Mouse (Mus musculus): Measurements from ENCODE around the gene Tmem251. TPM values are rescaled to one million over a fixed set of nuclear protein-coding genes. Genes with fewer than 3 reads are reported as not detected.
A peak's percentile ranks its signal among the peaks of the same experiment; 100 is the strongest.

Gene Tmem251
- polyA plus RNA-seq, 1 experiment from 2014 or later: 7.6 TPM

DNA sequence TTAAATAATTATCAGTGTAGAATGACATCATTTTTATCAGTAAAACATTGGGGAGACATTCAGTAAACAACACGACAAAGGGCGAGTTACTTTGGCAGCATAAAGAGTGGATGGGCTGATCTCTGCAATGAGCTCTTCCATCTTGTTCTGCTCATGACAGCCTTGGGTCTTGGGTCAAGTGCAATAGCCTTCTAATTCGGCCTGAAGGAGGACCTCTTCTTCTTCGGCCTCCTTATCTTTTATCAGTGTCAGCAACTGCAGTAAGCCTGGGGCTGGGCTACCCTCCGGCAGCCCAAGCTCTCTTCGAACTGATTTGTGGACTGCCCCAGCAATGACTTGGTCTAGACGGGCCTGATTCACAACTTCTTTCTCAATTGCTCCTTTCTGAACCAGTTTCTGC, 1.5 kb upstream of the Tmem251 start:
- Histone ChIP-seq H3K36me3 (ENCODE audit: control insufficient read depth, insufficient read depth, low read length) (peaks cover 14% of the 10 kb centered on the region; the same call in 1 of the 2 replicates), H3K4me1 (ENCODE audit: control insufficient read depth in 2 of 2, insufficient read depth in 2 of 2, low read length in 2 of 2) (peaks cover 8 to 19% of the 10 kb centered on the region in 2 experiments; a peak in 3 of 4 replicates), H3K27me3 (ENCODE audit: control insufficient read depth, insufficient read depth, low read length) (no peaks in the 10 kb centered on the region), H3K4me2 (ENCODE audit: low read length) (no peak overlapping the region), H3K27ac (replicated peaks in 1 of 2; ENCODE audit: control insufficient read depth in 1 of 2, insufficient read depth in 1 of 2, low read depth in 2 of 2, low read length in 2 of 2) (no peak overlapping the region), H3K9me3 (ENCODE audit: control insufficient read depth, low read length) (no peaks in the 10 kb centered on the region), H3K9ac (ENCODE audit: low read length) (no peak overlapping the region), H3K4me3 (ENCODE audit: control insufficient read depth in 1 of 2, insufficient read depth in 1 of 2, low read depth in 1 of 2, low read length in 2 of 2) (no peak overlapping the region)
- no peak for ATAC-seq (ENCODE audit: insufficient number of reproducible peaks, insufficient read depth, low FRiP score, low read depth)
- WGBS: 57% methylated on average over 7 of the region's 7 CpGs

DNA sequence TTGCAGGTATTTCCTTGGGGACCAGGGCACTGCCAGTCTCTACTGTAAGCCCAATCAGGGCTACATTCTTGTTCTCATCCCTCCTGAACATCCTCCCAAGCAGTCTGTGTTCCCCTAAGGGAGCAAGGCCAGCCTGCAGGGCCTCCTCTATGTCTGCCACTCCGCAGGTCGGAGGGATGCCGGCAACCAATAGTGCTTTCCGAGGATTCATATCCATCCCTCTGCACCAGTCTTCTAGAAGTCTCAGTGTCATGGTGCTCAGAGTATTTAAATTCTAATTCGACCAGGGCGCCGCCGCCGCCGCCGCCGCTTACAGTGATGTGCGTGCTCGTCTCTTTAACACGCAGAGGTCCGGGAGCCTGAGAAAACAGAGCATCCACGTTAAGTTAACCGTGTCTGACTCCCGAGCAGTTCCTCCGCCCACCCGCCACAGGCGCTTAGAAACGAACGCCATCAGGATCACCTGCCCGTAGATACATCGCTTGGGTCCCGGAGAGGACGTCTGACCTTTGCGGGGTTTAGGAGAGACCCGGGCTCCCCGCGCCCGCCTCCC, 450 bp upstream of the Tmem251 start:
- peak overlapping the region; percentile 92 to 97 for H3K27ac ChIP-seq (replicated peaks in 1 of 2; ENCODE audit: control insufficient read depth in 1 of 2, insufficient read depth in 1 of 2, low read depth in 2 of 2, low read length in 2 of 2)
- peak overlapping the region; percentile 85 to 94 for H3K4me3 ChIP-seq (ENCODE audit: control insufficient read depth in 1 of 2, insufficient read depth in 1 of 2, low read depth in 1 of 2, low read length in 2 of 2)
- H3K36me3 ChIP-seq (ENCODE audit: control insufficient read depth, insufficient read depth, low read length): peaks cover 22% of the 10 kb centered on the region
- H3K4me2 ChIP-seq (ENCODE audit: low read length): peak overlapping the region; percentile 84
- peak; percentile 25; the same call in 1 of the 2 replicates for ATAC-seq (ENCODE audit: insufficient number of reproducible peaks, insufficient read depth, low FRiP score, low read depth)
- H3K27me3 ChIP-seq (ENCODE audit: control insufficient read depth, insufficient read depth, low read length): no peaks in the 10 kb centered on the region
- H3K4me1 ChIP-seq (ENCODE audit: control insufficient read depth in 2 of 2, insufficient read depth in 2 of 2, low read length in 2 of 2): peaks cover 8 to 19% of the 10 kb centered on the region in 2 experiments; a peak in 3 of 4 replicates
- H3K9me3 ChIP-seq (ENCODE audit: control insufficient read depth, low read length): no peaks in the 10 kb centered on the region
- WGBS: under 1% methylated on average over 33 of the region's 33 CpGs
- peak overlapping the region; percentile 91 for H3K9ac ChIP-seq (ENCODE audit: low read length)

DNA sequence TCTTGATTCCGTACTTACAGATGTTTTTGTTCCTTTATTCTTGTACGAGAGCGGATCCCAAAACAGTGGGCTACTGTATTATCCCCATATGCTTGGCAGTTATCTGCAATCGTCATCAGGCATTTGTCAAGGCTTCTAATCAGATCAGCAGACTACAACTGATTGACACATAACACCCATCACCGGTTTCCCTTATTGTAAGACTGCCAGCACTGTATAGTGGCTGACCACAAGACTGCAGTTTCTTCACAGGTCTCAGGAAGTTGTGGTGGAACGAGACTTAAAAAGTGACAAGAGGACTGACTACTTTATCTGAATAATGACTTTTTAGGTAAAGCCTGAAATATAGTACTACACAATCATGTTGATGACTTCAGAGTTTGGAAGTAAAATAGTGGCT, 1.3 kb downstream of the Tmem251 start:
- Histone ChIP-seq H3K9me3 (ENCODE audit: control insufficient read depth, low read length) (no peaks in the 10 kb centered on the region), H3K36me3 (ENCODE audit: control insufficient read depth, insufficient read depth, low read length) (peaks cover 27% of the 10 kb centered on the region), H3K4me1 (ENCODE audit: control insufficient read depth in 2 of 2, insufficient read depth in 2 of 2, low read length in 2 of 2) (peaks cover 8 to 19% of the 10 kb centered on the region in 2 experiments; a peak in 3 of 4 replicates), H3K4me3 (ENCODE audit: control insufficient read depth in 1 of 2, insufficient read depth in 1 of 2, low read depth in 1 of 2, low read length in 2 of 2) (peak overlapping the region in 1 of 2 experiments; percentile 85; a peak in 1 of 4 replicates), H3K4me2 (ENCODE audit: low read length) (peak overlapping the region; percentile 84), H3K27ac (replicated peaks in 1 of 2; ENCODE audit: control insufficient read depth in 1 of 2, insufficient read depth in 1 of 2, low read depth in 2 of 2, low read length in 2 of 2) (no peak overlapping the region), H3K9ac (ENCODE audit: low read length) (peak overlapping the region; percentile 91), H3K27me3 (ENCODE audit: control insufficient read depth, insufficient read depth, low read length) (no peaks in the 10 kb centered on the region)
- no peak for ATAC-seq (ENCODE audit: insufficient number of reproducible peaks, insufficient read depth, low FRiP score, low read depth)
- WGBS: 56% methylated on average over 6 of the region's 6 CpGs

DNA sequence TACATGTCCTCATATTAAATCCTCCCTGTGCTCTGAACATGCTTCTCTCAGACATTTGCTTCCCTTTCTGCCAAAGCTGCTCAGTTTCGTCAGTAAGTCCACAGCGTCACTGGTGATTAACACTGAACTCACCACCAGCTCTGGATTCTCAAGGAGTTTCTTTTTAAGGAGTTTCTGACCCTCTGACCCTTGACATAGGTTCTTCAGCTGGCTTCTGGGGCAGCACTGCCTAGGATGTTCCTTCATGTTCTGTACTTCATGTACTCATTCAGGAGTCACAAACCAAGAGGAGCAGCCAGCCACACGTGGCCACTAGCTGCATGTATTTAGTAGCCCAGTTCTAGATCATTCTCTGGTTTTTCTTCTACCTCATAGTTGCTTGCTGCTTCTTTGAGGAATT, 4.7 kb downstream of the Tmem251 start:
- Histone ChIP-seq H3K4me2 (ENCODE audit: low read length) (no peak overlapping the region), H3K9ac (ENCODE audit: low read length) (no peak overlapping the region), H3K9me3 (ENCODE audit: control insufficient read depth, low read length) (no peaks in the 10 kb centered on the region), H3K27me3 (ENCODE audit: control insufficient read depth, insufficient read depth, low read length) (no peaks in the 10 kb centered on the region), H3K27ac (replicated peaks in 1 of 2; ENCODE audit: control insufficient read depth in 1 of 2, insufficient read depth in 1 of 2, low read depth in 2 of 2, low read length in 2 of 2) (no peak overlapping the region), H3K4me3 (ENCODE audit: control insufficient read depth in 1 of 2, insufficient read depth in 1 of 2, low read depth in 1 of 2, low read length in 2 of 2) (no peak overlapping the region), H3K36me3 (ENCODE audit: control insufficient read depth, insufficient read depth, low read length) (peaks cover 20% of the 10 kb centered on the region), H3K4me1 (ENCODE audit: control insufficient read depth in 2 of 2, insufficient read depth in 2 of 2, low read length in 2 of 2) (peaks cover 4 to 13% of the 10 kb centered on the region in 2 experiments; a peak in 2 of 4 replicates)
- no peak for ATAC-seq (ENCODE audit: insufficient number of reproducible peaks, insufficient read depth, low FRiP score, low read depth)
- WGBS: 87% methylated on average over 3 of the region's 3 CpGs

DNA sequence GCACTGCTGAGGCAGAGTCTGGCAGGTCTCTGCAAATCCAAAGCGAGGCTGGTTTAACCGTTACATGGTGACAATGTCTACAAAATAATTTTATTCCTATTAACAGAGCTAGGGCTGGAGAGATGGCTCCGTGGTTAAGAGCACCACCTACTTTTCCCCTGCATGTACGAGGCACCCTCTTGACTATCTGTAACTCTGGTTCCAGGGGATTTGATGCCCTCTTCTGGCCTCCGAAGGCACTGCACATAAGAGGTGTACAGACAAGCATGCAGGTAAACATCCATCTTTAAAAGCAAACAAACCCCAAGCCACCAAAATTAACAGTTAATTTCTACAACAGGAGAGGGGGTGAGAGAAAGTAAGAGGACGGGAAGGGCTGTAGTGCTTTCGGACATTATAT, 12.7 kb downstream of the Tmem251 start:
- Histone ChIP-seq H3K4me1 (ENCODE audit: control insufficient read depth in 2 of 2, insufficient read depth in 2 of 2, low read length in 2 of 2) (peaks cover 8 to 18% of the 10 kb centered on the region in 2 experiments), H3K4me3 (ENCODE audit: control insufficient read depth in 1 of 2, insufficient read depth in 1 of 2, low read depth in 1 of 2, low read length in 2 of 2) (peak overlapping the region; percentile 73 to 87), H3K9me3 (ENCODE audit: control insufficient read depth, low read length) (no peaks in the 10 kb centered on the region), H3K36me3 (ENCODE audit: control insufficient read depth, insufficient read depth, low read length) (0 out of 2 replicates have a peak, but pooled peaks cover 5% of the 10 kb centered on the region), H3K4me2 (ENCODE audit: low read length) (peak overlapping the region; percentile 71), H3K27me3 (ENCODE audit: control insufficient read depth, insufficient read depth, low read length) (no peaks in the 10 kb centered on the region), H3K27ac (replicated peaks in 1 of 2; ENCODE audit: control insufficient read depth in 1 of 2, insufficient read depth in 1 of 2, low read depth in 2 of 2, low read length in 2 of 2) (no peak overlapping the region), H3K9ac (ENCODE audit: low read length) (peak overlapping the region; percentile 92; the same call in 1 of the 2 replicates)
- ATAC-seq (ENCODE audit: insufficient number of reproducible peaks, insufficient read depth, low FRiP score, low read depth): no peak
- 83% methylated on average over 7 of the region's 7 CpGs for WGBS

DNA sequence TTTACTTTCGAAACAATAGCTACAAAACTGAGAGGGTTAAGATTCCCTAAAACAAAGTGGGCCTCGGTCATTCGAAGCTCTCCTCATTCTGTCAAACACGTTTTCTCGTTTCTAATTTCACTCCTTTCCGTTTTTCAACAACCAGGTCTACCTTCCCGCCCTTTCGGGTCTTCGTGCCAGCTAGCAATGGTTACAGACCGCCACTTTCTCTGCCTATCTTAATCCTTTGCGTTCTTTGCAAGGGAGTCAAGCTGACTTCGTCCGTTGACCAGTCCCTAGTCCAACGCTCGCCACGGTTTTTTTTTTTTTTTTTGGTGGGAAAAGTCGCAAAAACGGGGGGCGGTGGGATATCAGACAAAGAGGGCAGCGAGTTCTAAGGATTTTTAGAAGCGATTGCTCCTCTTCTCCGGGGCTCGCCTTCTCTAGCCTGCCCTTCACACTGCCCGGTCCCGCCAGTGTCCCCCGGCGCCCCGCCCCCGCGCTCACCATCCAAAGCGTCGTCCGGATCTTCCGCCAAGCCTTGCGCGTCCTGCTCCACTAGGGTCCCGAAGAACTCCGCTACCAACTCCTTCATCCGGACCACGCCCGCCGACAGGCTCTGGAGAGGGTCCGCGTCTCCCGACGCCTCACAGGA, 13.6 kb downstream of the Tmem251 start:
- H3K27me3 ChIP-seq (ENCODE audit: control insufficient read depth, insufficient read depth, low read length): no peaks in the 10 kb centered on the region
- ATAC-seq (ENCODE audit: insufficient number of reproducible peaks, insufficient read depth, low FRiP score, low read depth): peak; percentile 83
- peak overlapping the region; percentile 88 to 89 for H3K27ac ChIP-seq (replicated peaks in 1 of 2; ENCODE audit: control insufficient read depth in 1 of 2, insufficient read depth in 1 of 2, low read depth in 2 of 2, low read length in 2 of 2)
- WGBS: under 1% methylated on average over 46 of the region's 46 CpGs
- peaks cover 13% of the 10 kb centered on the region for H3K36me3 ChIP-seq (ENCODE audit: control insufficient read depth, insufficient read depth, low read length)
- H3K9ac ChIP-seq (ENCODE audit: low read length): peak overlapping the region; percentile 92
- peak overlapping the region; percentile 73 to 87 for H3K4me3 ChIP-seq (ENCODE audit: control insufficient read depth in 1 of 2, insufficient read depth in 1 of 2, low read depth in 1 of 2, low read length in 2 of 2)
- peak overlapping the region; percentile 71 for H3K4me2 ChIP-seq (ENCODE audit: low read length)
- H3K9me3 ChIP-seq (ENCODE audit: control insufficient read depth, low read length): no peaks in the 10 kb centered on the region
- H3K4me1 ChIP-seq (ENCODE audit: control insufficient read depth in 2 of 2, insufficient read depth in 2 of 2, low read length in 2 of 2): peaks cover 8 to 16% of the 10 kb centered on the region in 2 experiments

DNA sequence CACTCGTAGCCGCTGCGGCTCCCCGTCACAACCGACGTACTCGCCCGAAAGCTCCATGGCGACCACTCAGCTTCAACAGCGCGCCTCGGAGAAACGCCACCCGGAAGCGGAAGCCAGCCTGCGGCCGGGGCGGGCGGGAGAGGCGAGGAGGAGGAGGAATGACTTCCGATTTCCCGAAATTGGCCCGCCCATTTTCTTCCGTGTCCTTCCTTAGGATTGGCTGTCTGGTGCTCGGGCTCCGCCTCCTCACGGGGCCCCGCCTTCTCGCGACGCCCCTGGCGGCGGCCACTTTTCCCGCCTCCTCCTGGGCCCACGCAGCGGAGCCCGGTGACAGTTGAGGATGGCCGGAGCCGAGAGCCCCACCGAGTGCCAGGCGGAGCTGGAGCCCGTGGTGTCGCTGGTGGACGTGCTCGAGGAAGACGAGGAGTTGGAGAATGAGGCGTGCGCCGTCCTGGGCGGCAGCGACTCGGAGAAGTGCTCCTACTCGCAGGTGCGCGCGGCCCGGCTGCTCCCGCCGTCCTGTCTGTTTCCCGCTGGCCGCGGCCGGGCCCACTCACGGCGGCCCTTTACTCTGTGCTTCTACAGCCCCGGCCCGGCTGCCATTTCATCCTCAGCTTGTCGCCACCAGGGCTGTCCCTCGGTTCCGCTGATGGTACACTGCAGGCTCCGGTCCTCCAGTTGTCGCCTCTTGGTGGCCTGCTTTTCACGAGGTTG, 14.3 kb downstream of the Tmem251 start, which contains the start of the genes Gm28051, Gon7 and Ubr7:
Gene Gm28051, minus strand, starts transcription at position 77 of the 714 bp plus-strand sequence.
Gene Gon7, minus strand, starts transcription at position 115 of the 714 bp plus-strand sequence.
Gene Ubr7, plus strand, starts transcription at position 279 of the 714 bp plus-strand sequence.
- peaks cover 20% of the 10 kb centered on the region for H3K36me3 ChIP-seq (ENCODE audit: control insufficient read depth, insufficient read depth, low read length)
- peak within 1 kb of the TSS; percentile 93 for H3K4me2 ChIP-seq (ENCODE audit: low read length)
- H3K9me3 ChIP-seq (ENCODE audit: control insufficient read depth, low read length): no peaks in the 10 kb centered on the region
- peak within 1 kb of the TSS; percentile 73 to 87 for H3K4me3 ChIP-seq (ENCODE audit: control insufficient read depth in 1 of 2, insufficient read depth in 1 of 2, low read depth in 1 of 2, low read length in 2 of 2)
- H3K4me1 ChIP-seq (ENCODE audit: control insufficient read depth in 2 of 2, insufficient read depth in 2 of 2, low read length in 2 of 2): peaks cover 8 to 16% of the 10 kb centered on the region in 2 experiments
- under 1% methylated on average over 73 of the region's 73 CpGs for WGBS
- peak; percentile 96 for ATAC-seq (ENCODE audit: insufficient number of reproducible peaks, insufficient read depth, low FRiP score, low read depth)
- peak within 1 kb of the TSS; percentile 88 to 89 for H3K27ac ChIP-seq (replicated peaks in 1 of 2; ENCODE audit: control insufficient read depth in 1 of 2, insufficient read depth in 1 of 2, low read depth in 2 of 2, low read length in 2 of 2)
- no peaks in the 10 kb centered on the region for H3K27me3 ChIP-seq (ENCODE audit: control insufficient read depth, insufficient read depth, low read length)
- peak within 1 kb of the TSS; percentile 92 for H3K9ac ChIP-seq (ENCODE audit: low read length)

Data from heart, embryonic 14.5 days (tissue).